26 mouse cellular contexts compared by ENCODE assay signal in genomic region chr13:112964421-112964820, GRCm38 (mm10). TPM values are rescaled to one million over a fixed set of nuclear protein-coding genes. Genes with fewer than 3 reads are reported as not detected.
DNase-seq lines count a peak whose midpoint lies in the region; ATAC-seq and TF ChIP-seq lines count a peak whose summit lies in the region.
"Had no signal": no experiment of that assay in that cellular context is flagged by ENCODE, and none has a peak within 500 bp of the region (broad histone marks: within the 10 kb centered on the region; RNA-seq: fewer than 3 reads in every experiment).

No protein-coding gene starts in this region.

- WGBS in kidney, adult 2 months, result 70% methylated on average over 12 of the region's 12 CpGs
- WGBS in kidney, embryonic 16.5 days, result 65% methylated on average over 12 of the region's 12 CpGs
- 69% methylated on average over 12 of the region's 12 CpGs for WGBS in kidney, postnatal 0 days
- WGBS in neural tube, embryonic 15.5 days, result 94% methylated on average over 12 of the region's 12 CpGs

- no peak overlapping the region for H3K4me3 ChIP-seq in kidney, adult 2 months (ENCODE audit: insufficient read depth, low read depth, low read length)
- no peak overlapping the region for H3K4me3 ChIP-seq in kidney, embryonic 16.5 days (ENCODE audit: low read length)
- H3K4me3 ChIP-seq in kidney, postnatal 0 days (replicated peaks; ENCODE audit: low read depth, low read length), result no peak overlapping the region
- H3K4me3 ChIP-seq in neural tube, embryonic 15.5 days (replicated peaks), result no peak overlapping the region
- H3K4me3 ChIP-seq: embryonic facial prominence, embryonic 10.5 days; embryonic facial prominence, embryonic 13.5 days; erythroblast, embryonic 14.5 days; forebrain, embryonic 12.5 days; forebrain, embryonic 15.5 days; heart, adult 2 months; hindbrain, embryonic 12.5 days; hindbrain, embryonic 15.5 days had no signal

- H3K27me3 ChIP-seq in kidney, adult 2 months (replicated peaks; ENCODE audit: control insufficient read depth, insufficient read depth, low read length), result no peaks in the 10 kb centered on the region
- H3K27me3 ChIP-seq in kidney, embryonic 16.5 days (ENCODE audit: insufficient read depth, low read length), result no peaks in the 10 kb centered on the region
- H3K27me3 ChIP-seq in kidney, postnatal 0 days (ENCODE audit: insufficient read depth, low read length), result no peaks in the 10 kb centered on the region
- H3K27me3 ChIP-seq in neural tube, embryonic 15.5 days (replicated peaks), result no peaks in the 10 kb centered on the region
- H3K27me3 ChIP-seq: embryonic facial prominence, embryonic 13.5 days; forebrain, embryonic 12.5 days; forebrain, embryonic 15.5 days; hindbrain, embryonic 12.5 days; hindbrain, embryonic 15.5 days had no signal

- H3K9me3 ChIP-seq in kidney, embryonic 16.5 days (ENCODE audit: low read length), result no peaks in the 10 kb centered on the region
- H3K9me3 ChIP-seq in kidney, postnatal 0 days (replicated peaks; ENCODE audit: low read length), result no peaks in the 10 kb centered on the region
- no peaks in the 10 kb centered on the region for H3K9me3 ChIP-seq in neural tube, embryonic 15.5 days (replicated peaks)
- H3K9me3 ChIP-seq: embryonic facial prominence, embryonic 10.5 days; embryonic facial prominence, embryonic 13.5 days; forebrain, embryonic 12.5 days; forebrain, embryonic 15.5 days; hindbrain, embryonic 12.5 days; hindbrain, embryonic 15.5 days had no signal

- no peak overlapping the region; the same call in 1 of the 2 replicates for H3K9ac ChIP-seq in kidney, embryonic 16.5 days (replicated peaks; ENCODE audit: low read length)
- no peak overlapping the region for H3K9ac ChIP-seq in kidney, postnatal 0 days (ENCODE audit: low read depth, low read length)
- no peak overlapping the region for H3K9ac ChIP-seq in neural tube, embryonic 15.5 days (replicated peaks)
- H3K9ac ChIP-seq: embryonic facial prominence, embryonic 13.5 days; forebrain, embryonic 12.5 days; forebrain, embryonic 15.5 days; hindbrain, embryonic 12.5 days; hindbrain, embryonic 15.5 days had no signal

- TF ChIP-seq CTCF in kidney, adult 2 months (conservative IDR thresholded peaks at IDR 0.05; ENCODE audit: insufficient read depth, insufficient read length, low read depth, low read length), result no peak
- no peak for TF ChIP-seq CTCF in kidney, postnatal 0 days (IDR thresholded peaks at IDR 0.05; ENCODE audit: low read depth)

- no peaks in the 10 kb centered on the region for H3K4me1 ChIP-seq in kidney, adult 2 months (ENCODE audit: control insufficient read depth, insufficient read depth, low read length)
- no peaks in the 10 kb centered on the region for H3K4me1 ChIP-seq in kidney, embryonic 16.5 days (ENCODE audit: insufficient read depth, low read length)
- H3K4me1 ChIP-seq in kidney, postnatal 0 days (replicated peaks; ENCODE audit: insufficient read depth, low read length), result no peaks in the 10 kb centered on the region
- no peaks in the 10 kb centered on the region for H3K4me1 ChIP-seq in neural tube, embryonic 15.5 days
- H3K4me1 ChIP-seq: embryonic facial prominence, embryonic 10.5 days; embryonic facial prominence, embryonic 13.5 days; forebrain, embryonic 12.5 days; forebrain, embryonic 15.5 days; hindbrain, embryonic 12.5 days; hindbrain, embryonic 15.5 days had no signal

- peak; percentile 75 for DNase-seq in kidney, adult 2 months
- peak; percentile 15 for DNase-seq in kidney, postnatal 0 days (ENCODE audit: low spot score)
- peak; percentile 25 for DNase-seq in kidney, postnatal 14 days
- DNase-seq in neural tube, embryonic 10.5 days (ENCODE audit: extremely low spot score, low spot score), result no peak
- DNase-seq: adrenal gland, adult 2 months; adrenal gland, postnatal 14 days; cerebellum, adult 11-12 months; cerebellum, adult 8-10 months; cerebellum, postnatal 10 days; cerebellum, postnatal 36 days; embryo, embryonic 11 days; gastrocnemius, postnatal 25 days; heart, adult 2 months had no signal

- no peak overlapping the region for H3K27ac ChIP-seq in kidney, adult 2 months (ENCODE audit: insufficient read depth, low read depth, low read length)
- no peak overlapping the region for H3K27ac ChIP-seq in kidney, embryonic 16.5 days (ENCODE audit: low read length)
- H3K27ac ChIP-seq in kidney, postnatal 0 days, result no peak overlapping the region
- no peak overlapping the region for H3K27ac ChIP-seq in neural tube, embryonic 15.5 days (replicated peaks)
- H3K27ac ChIP-seq: embryonic facial prominence, embryonic 10.5 days; embryonic facial prominence, embryonic 13.5 days; forebrain, embryonic 12.5 days; forebrain, embryonic 15.5 days; heart, adult 2 months; hindbrain, embryonic 12.5 days; hindbrain, embryonic 15.5 days had no signal

- TF ChIP-seq POLR2A in kidney, adult 2 months (IDR thresholded peaks at IDR 0.05; ENCODE audit: low read depth, low read length), result no peak

- no peak for ATAC-seq in kidney, embryonic 16.5 days (ENCODE audit: low FRiP score, low TSS enrichment)
- ATAC-seq in kidney, postnatal 0 days (replicated peaks; ENCODE audit: low FRiP score, low read depth), result no peak
- ATAC-seq in neural tube, embryonic 15.5 days (ENCODE audit: low FRiP score), result no peak
- ATAC-seq: CD4-positive, CD25-positive, alpha-beta regulatory T cell, adult 4 months; forebrain, embryonic 15.5 days had no signal

- H3K36me3 ChIP-seq in kidney, adult 2 months (ENCODE audit: control insufficient read depth, insufficient read depth, low read length), result peaks cover 3% of the 10 kb centered on the region
- peaks cover 41% of the 10 kb centered on the region for H3K36me3 ChIP-seq in kidney, embryonic 16.5 days (ENCODE audit: insufficient read depth, low read length)
- peaks cover 29% of the 10 kb centered on the region for H3K36me3 ChIP-seq in kidney, postnatal 0 days (ENCODE audit: insufficient read depth, low read length)
- H3K36me3 ChIP-seq in neural tube, embryonic 15.5 days, result peaks cover 74% of the 10 kb centered on the region

- H3K4me2 ChIP-seq in kidney, embryonic 16.5 days (replicated peaks; ENCODE audit: low read depth, low read length), result no peak overlapping the region
- H3K4me2 ChIP-seq in kidney, postnatal 0 days (ENCODE audit: low read length), result no peak overlapping the region
- no peak overlapping the region for H3K4me2 ChIP-seq in neural tube, embryonic 15.5 days
- H3K4me2 ChIP-seq: embryonic facial prominence, embryonic 13.5 days; forebrain, embryonic 12.5 days; forebrain, embryonic 15.5 days; heart, embryonic 11.5 days; hindbrain, embryonic 12.5 days; hindbrain, embryonic 15.5 days had no signal

RNA-seq across cellular contexts. Expression of gene Ccno, which starts 23.2 kb away (rescaled TPM):
- polyA plus RNA-seq in kidney, adult 2 months (2012; rRNA removed), result 0.47 and 1.1 TPM in 2 replicates
- 0.51 and 0.57 TPM in 2 replicates for polyA plus RNA-seq in kidney, embryonic 16.5 days (2015; fragmentation: Nextera tagmentation; extraction: Ambion mirVana)
- polyA plus RNA-seq in kidney, postnatal 0 days (2015; fragmentation: Nextera tagmentation; extraction: Ambion mirVana), result 0.29 and 0.33 TPM in 2 replicates
- polyA plus RNA-seq in neural tube, embryonic 15.5 days (2015; fragmentation: Nextera tagmentation; extraction: Ambion mirVana), result 0.13 and 0.37 TPM in 2 replicates
- polyA plus RNA-seq: CD4-positive, CD25-positive, alpha-beta regulatory T cell, adult 4 months; erythroblast, embryonic 14.5 days had no signal

RNA-seq across cellular contexts. Expression of gene Mcidas, which starts 29.2 kb away (rescaled TPM):
- polyA plus RNA-seq in kidney, adult 2 months (2012; rRNA removed), result not detected in 2 replicates
- polyA plus RNA-seq in kidney, embryonic 16.5 days (2015; fragmentation: Nextera tagmentation; extraction: Ambion mirVana), result 0.34 TPM in 1 of 2 replicates, not detected in the other
- polyA plus RNA-seq in kidney, postnatal 0 days (2015; fragmentation: Nextera tagmentation; extraction: Ambion mirVana), result 0.05 TPM in 1 of 2 replicates, not detected in the other
- 0.08 and 0.11 TPM in 2 replicates for polyA plus RNA-seq in neural tube, embryonic 15.5 days (2015; fragmentation: Nextera tagmentation; extraction: Ambion mirVana)
- polyA plus RNA-seq: adrenal gland, adult 2 months; erythroblast, embryonic 14.5 days; heart, embryonic 11.5 days; heart, embryonic 14.5 days; heart, postnatal 0 days had no signal

RNA-seq across cellular contexts. Expression of gene Dhx29, which starts 37.2 kb away (rescaled TPM):
- polyA plus RNA-seq in kidney, adult 2 months (2012; rRNA removed), result 3.9 and 4.0 TPM in 2 replicates
- 16.0 and 18.1 TPM in 2 replicates for polyA plus RNA-seq in kidney, embryonic 16.5 days (2015; fragmentation: Nextera tagmentation; extraction: Ambion mirVana)
- 19.1 and 20.0 TPM in 2 replicates for polyA plus RNA-seq in kidney, postnatal 0 days (2015; fragmentation: Nextera tagmentation; extraction: Ambion mirVana)
- 31.3 and 35.2 TPM in 2 replicates for polyA plus RNA-seq in neural tube, embryonic 15.5 days (2015; fragmentation: Nextera tagmentation; extraction: Ambion mirVana)

RNA-seq across cellular contexts. Expression of gene Mtrex, which starts 37.2 kb away (rescaled TPM):
- polyA plus RNA-seq in kidney, adult 2 months (2012; rRNA removed), result 7.9 and 10.6 TPM in 2 replicates
- 72.2 and 78.6 TPM in 2 replicates for polyA plus RNA-seq in kidney, embryonic 16.5 days (2015; fragmentation: Nextera tagmentation; extraction: Ambion mirVana)
- 44.5 and 46.0 TPM in 2 replicates for polyA plus RNA-seq in kidney, postnatal 0 days (2015; fragmentation: Nextera tagmentation; extraction: Ambion mirVana)
- polyA plus RNA-seq in neural tube, embryonic 15.5 days (2015; fragmentation: Nextera tagmentation; extraction: Ambion mirVana), result 56.0 and 59.6 TPM in 2 replicates
